Mouse (Mus musculus) neural tube, embryonic 14.5 days (tissue): ENCODE measurements around the gene Mfsd4b2. TPM values are rescaled to one million over a fixed set of nuclear protein-coding genes. Genes with fewer than 3 reads are reported as not detected.
"Not testable (repeated sequence)": the region's sequence is repeated elsewhere in the genome, so short reads cannot be mapped to it uniquely, and the experiment has no call there.

ENCODE experiments used
- ATAC-seq: fragments of 200-750 bp; cut with Nextera tagmentation; 2 replicates; pipeline ENCODE4 v1.8.0; 2017; ENCODE audit warnings: low read depth, mild to moderate bottlenecking, moderate TSS enrichment, moderate library complexity
- H3K27ac ChIP-seq: fragments of 300-500 bp; sonication (generic); 2 replicates; pipeline ENCODE4 v1.5.1; 2014; ENCODE audit warnings: low read depth, mild to moderate bottlenecking, control low read depth, low read length, moderate library complexity, mixed read lengths
- H3K27me3 ChIP-seq: fragments of 300-500 bp; sonication (generic); 2 replicates; pipeline ENCODE4 v1.6.1; 2014; ENCODE audit warnings: low read length; ENCODE audit not compliant: control insufficient read depth, insufficient read depth
- H3K36me3 ChIP-seq: fragments of 300-500 bp; sonication (generic); 2 replicates; pipeline ENCODE4 v1.6.1; 2014; ENCODE audit warnings: low read length, mixed read lengths; ENCODE audit not compliant: control insufficient read depth, insufficient read depth
- H3K4me1 ChIP-seq: fragments of 300-500 bp; sonication (generic); 2 replicates; pipeline ENCODE4 v1.6.1; 2014; ENCODE audit warnings: low read length; ENCODE audit not compliant: control insufficient read depth, insufficient read depth
- H3K4me2 ChIP-seq: fragments of 300-500 bp; sonication (generic); 2 replicates; pipeline ENCODE4 v1.6.1; 2014; ENCODE audit warnings: mild to moderate bottlenecking, low read depth, low read length, control low read depth
- H3K4me3 ChIP-seq: fragments of 300-500 bp; sonication (generic); 2 replicates; pipeline ENCODE4 v1.5.1; 2014; ENCODE audit warnings: low read depth, low read length, control low read depth, mixed read lengths
- H3K9ac ChIP-seq: fragments of 300-500 bp; sonication (generic); replicated peaks from 2 replicates; pipeline ENCODE4 v1.6.1; 2014; ENCODE audit warnings: low read depth, mild to moderate bottlenecking, control low read depth, low read length, mixed read lengths
- H3K9me3 ChIP-seq: fragments of 300-500 bp; sonication (generic); 2 replicates; pipeline ENCODE4 v1.6.1; 2016; ENCODE audit warnings: low read length; ENCODE audit not compliant: control insufficient read depth
- WGBS: fragments of 180-500 bp; shearing (Covaris S2); extraction: QIAGEN DNeasy Blood & Tissue Kit; methylation state at CpG from one replicate; pipeline ENCODE4 v1.1.7; 2014; 5-methylcytosine and 5-hydroxymethylcytosine counted together
- polyA plus RNA-seq: library from polyadenylated mRNA; unstranded; fragments of >200 nt; fragmentation: Nextera tagmentation; extraction: Ambion mirVana; gene quantifications from 2 replicates; pipeline ENCODE4 v1.2.1, GENCODE M21; 2014

Gene Mfsd4b2
- polyA plus RNA-seq, 1 experiment from 2014 or later = not detected

GRCm38 (mm10) chr10:39955163-39955562 lies 28.4 kb upstream of the Mfsd4b2 start:
- Histone ChIP-seq H3K36me3 (no peaks in the 10 kb centered on the region), H3K27ac (no peak overlapping the region), H3K9me3 (no peaks in the 10 kb centered on the region), H3K27me3 (0 out of 2 replicates have a peak, but pooled peaks cover 4% of the 10 kb centered on the region), H3K4me2 (no peak overlapping the region), H3K4me3 (no peak overlapping the region), H3K9ac (no peak overlapping the region), H3K4me1 (no peaks in the 10 kb centered on the region)
- no peak for ATAC-seq
- WGBS = 87% methylated on average over 2 of the region's 2 CpGs

GRCm38 (mm10) chr10:39949377-39949954 lies 22.7 kb upstream of the Mfsd4b2 start:
- Histone ChIP-seq H3K27ac (no peak overlapping the region), H3K4me1 (no peaks in the 10 kb centered on the region), H3K36me3 (no peaks in the 10 kb centered on the region), H3K4me3 (no peak overlapping the region), H3K27me3 (no peaks in the 10 kb centered on the region), H3K4me2 (no peak overlapping the region), H3K9ac (no peak overlapping the region), H3K9me3 (no peaks in the 10 kb centered on the region)
- no peak for ATAC-seq
- WGBS = 89% methylated on average over 2 of the region's 2 CpGs

DNA sequence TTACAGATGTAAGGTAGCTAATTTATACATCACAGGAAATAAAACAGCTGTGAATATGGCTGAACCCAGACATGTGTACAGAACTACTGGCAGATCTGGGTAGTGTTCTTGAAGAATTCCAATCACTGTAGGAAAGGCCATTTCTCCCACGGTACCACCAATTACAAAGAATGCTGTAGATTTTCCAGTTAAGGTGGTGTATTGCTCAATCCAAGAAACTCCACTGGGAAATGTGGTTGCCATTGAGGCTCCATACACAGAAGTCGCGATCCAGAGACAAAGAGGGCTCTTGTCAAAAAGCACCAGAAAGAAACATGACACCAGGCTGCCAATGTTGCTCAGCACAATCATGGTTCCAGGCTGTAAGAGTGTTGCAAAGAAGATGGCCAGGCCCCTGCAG lies 20.5 kb upstream of the Mfsd4b2 start:
- H3K4me3 ChIP-seq, H3K27ac ChIP-seq, H3K4me1 ChIP-seq, H3K9me3 ChIP-seq, H3K36me3 ChIP-seq, ATAC-seq, H3K27me3 ChIP-seq, H3K9ac ChIP-seq, H3K4me2 ChIP-seq: not testable (repeated sequence)
- WGBS = 82% methylated on average over 3 of the region's 3 CpGs

DNA sequence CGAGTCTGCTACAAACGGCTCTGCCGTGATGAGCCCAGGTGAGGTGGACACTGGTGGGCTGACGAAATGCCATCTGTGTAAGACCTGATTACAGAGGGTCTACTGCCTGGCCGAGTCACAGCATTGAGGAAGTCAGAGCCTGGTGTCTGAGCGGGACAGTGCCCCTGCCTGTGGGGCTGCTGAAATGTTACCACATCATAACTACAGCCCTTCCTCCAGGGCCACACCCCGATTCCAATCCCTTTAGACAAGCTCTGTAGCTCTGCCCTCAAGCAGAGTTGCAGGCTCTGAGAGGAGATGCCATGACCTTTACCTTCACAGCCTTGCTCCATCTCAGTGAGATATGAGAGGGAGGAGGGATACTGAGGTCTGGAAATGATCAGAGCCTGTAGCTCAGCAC lies 9.8 kb upstream of the Mfsd4b2 start:
- Histone ChIP-seq H3K9me3 (no peaks in the 10 kb centered on the region), H3K4me1 (no peaks in the 10 kb centered on the region), H3K4me2 (no peak overlapping the region), H3K27me3 (no peaks in the 10 kb centered on the region), H3K27ac (no peak overlapping the region), H3K4me3 (no peak overlapping the region), H3K9ac (no peak overlapping the region), H3K36me3 (no peaks in the 10 kb centered on the region)
- 83% methylated on average over 7 of the region's 7 CpGs for WGBS
- no peak for ATAC-seq

GRCm38 (mm10) chr10:39924556-39924955 lies 2.2 kb downstream of the Mfsd4b2 start:
- WGBS = 75% methylated on average over 8 of the region's 8 CpGs
- not testable (repeated sequence) for H3K27me3 ChIP-seq, H3K4me3 ChIP-seq, ATAC-seq, H3K4me2 ChIP-seq, H3K36me3 ChIP-seq, H3K27ac ChIP-seq, H3K4me1 ChIP-seq, H3K9me3 ChIP-seq, H3K9ac ChIP-seq

DNA sequence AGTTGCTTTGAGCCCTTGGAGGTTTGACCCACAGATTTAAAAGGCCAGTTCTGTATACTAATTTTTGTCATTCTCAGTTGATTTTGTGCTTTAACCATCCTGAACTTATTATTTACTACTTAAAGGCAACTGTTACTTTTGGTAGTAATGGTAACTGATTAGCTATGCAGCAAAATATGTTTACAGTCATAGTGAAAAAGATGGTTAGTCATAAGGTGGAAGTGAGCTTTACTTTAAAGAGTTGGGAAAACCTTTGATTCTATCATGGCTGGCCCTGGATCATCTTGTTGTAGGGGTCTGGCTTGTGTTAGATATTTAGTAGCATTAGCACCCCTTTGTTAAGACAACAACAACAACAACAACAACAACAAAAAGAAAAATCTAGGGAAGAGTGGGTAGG lies 14.1 kb downstream of the Mfsd4b2 start:
- Histone ChIP-seq H3K4me2 (no peak overlapping the region), H3K27ac (no peak overlapping the region), H3K27me3 (no peaks in the 10 kb centered on the region), H3K36me3 (no peaks in the 10 kb centered on the region), H3K4me1 (no peaks in the 10 kb centered on the region), H3K4me3 (no peak overlapping the region), H3K9me3 (no peaks in the 10 kb centered on the region), H3K9ac (no peak overlapping the region)
- no peak for ATAC-seq

- no peak overlapping the region for H3K4me3 ChIP-seq
- no peaks in the 10 kb centered on the region for H3K4me1 ChIP-seq
- H3K9me3 ChIP-seq = no peaks in the 10 kb centered on the region
- no peak overlapping the region for H3K27ac ChIP-seq
- H3K9ac ChIP-seq = no peak overlapping the region
- no peak for ATAC-seq
- H3K27me3 ChIP-seq = no peaks in the 10 kb centered on the region
- 67% methylated on average over 13 of the region's 13 CpGs for WGBS
- H3K4me2 ChIP-seq = no peak overlapping the region
- no peaks in the 10 kb centered on the region for H3K36me3 ChIP-seq
Observed at GRCm38 (mm10) chr10:39908768-39909441, 17.8 kb downstream of the Mfsd4b2 start.

GRCm38 (mm10) chr10:39906799-39907658 lies 19.7 kb downstream of the Mfsd4b2 start:
- WGBS = 83% methylated on average over 10 of the region's 10 CpGs
- ATAC-seq = no peak
- Histone ChIP-seq H3K9ac (no peak overlapping the region), H3K4me2 (no peak overlapping the region), H3K9me3 (no peaks in the 10 kb centered on the region), H3K4me1 (no peaks in the 10 kb centered on the region), H3K36me3 (no peaks in the 10 kb centered on the region), H3K4me3 (no peak overlapping the region), H3K27ac (no peak overlapping the region), H3K27me3 (no peaks in the 10 kb centered on the region)

- 79% methylated on average over 3 of the region's 3 CpGs for WGBS
- H3K4me3 ChIP-seq = no peak overlapping the region
- no peaks in the 10 kb centered on the region for H3K36me3 ChIP-seq
- no peak overlapping the region for H3K9ac ChIP-seq
- no peak for ATAC-seq
- H3K4me2 ChIP-seq = no peak overlapping the region
- H3K9me3 ChIP-seq = no peaks in the 10 kb centered on the region
- no peaks in the 10 kb centered on the region; the same call in 1 of the 2 replicates for H3K4me1 ChIP-seq
- H3K27me3 ChIP-seq = no peaks in the 10 kb centered on the region
- no peak overlapping the region for H3K27ac ChIP-seq
Observed at GRCm38 (mm10) chr10:39904191-39904590, 22.5 kb downstream of the Mfsd4b2 start.
